Comparison of ENCODE assay signal across 9 mouse cellular contexts in genomic region chr8:122830349-122831061, GRCm38 (mm10). TPM values are rescaled to one million over a fixed set of nuclear protein-coding genes. Genes with fewer than 3 reads are reported as not detected.
DNase-seq lines count a peak whose midpoint lies in the region; ATAC-seq and TF ChIP-seq lines count a peak whose summit lies in the region.
"Had no signal": no experiment of that assay in that cellular context is flagged by ENCODE, and none has a peak within 500 bp of the region (broad histone marks: within the 10 kb centered on the region; RNA-seq: fewer than 3 reads in every experiment).

No protein-coding gene starts in this region.

- TF ChIP-seq POLR2A in thymus, adult 2 months (IDR thresholded peaks at IDR 0.05; ENCODE audit: control insufficient read depth, extremely low read depth, insufficient read depth, low read length, poor library complexity) = no peak

- TF ChIP-seq CTCF in E14TG2a.4 (conservative IDR thresholded peaks at IDR 0.05; ENCODE audit: low read length) = peak; percentile 97
- peak; percentile 98 for TF ChIP-seq CTCF in layer of hippocampus, adult 2 months (conservative IDR thresholded peaks at IDR 0.05)
- TF ChIP-seq CTCF in lung, embryonic 14.5 days (IDR thresholded peaks at IDR 0.05; ENCODE audit: low read depth) = peak; percentile 99
- TF ChIP-seq CTCF in thymus, adult 2 months (IDR thresholded peaks at IDR 0.05; ENCODE audit: borderline replicate concordance, control insufficient read depth, extremely low read depth, insufficient read depth, low read length, poor library complexity) = peak; percentile 94

- no peak overlapping the region for H3K9ac ChIP-seq in forebrain, embryonic 14.5 days (ENCODE audit: low read length)
- H3K9ac ChIP-seq in lung, embryonic 14.5 days = no peak overlapping the region
- H3K9ac ChIP-seq: heart, embryonic 13.5 days had no signal

- peaks cover 11% of the 10 kb centered on the region for H3K4me1 ChIP-seq in E14TG2a.4 (replicated peaks; ENCODE audit: low read depth, low read length)
- no peaks in the 10 kb centered on the region for H3K4me1 ChIP-seq in forebrain, embryonic 14.5 days (ENCODE audit: control insufficient read depth, insufficient read depth, low read length)
- no peaks in the 10 kb centered on the region for H3K4me1 ChIP-seq in lung, embryonic 14.5 days (ENCODE audit: insufficient read depth)
- peaks cover 21% of the 10 kb centered on the region for H3K4me1 ChIP-seq in thymus, adult 2 months (replicated peaks; ENCODE audit: control insufficient read depth, insufficient read depth, low read length)
- H3K4me1 ChIP-seq: heart, embryonic 13.5 days had no signal

- ATAC-seq in forebrain, embryonic 14.5 days = peak; percentile 85
- ATAC-seq in lung, embryonic 14.5 days (ENCODE audit: insufficient read depth) = peak; percentile 67; the same call in 1 of the 2 replicates

- H3K36me3 ChIP-seq in E14TG2a.4 (ENCODE audit: insufficient read depth, low read length) = no peaks in the 10 kb centered on the region
- no peaks in the 10 kb centered on the region for H3K36me3 ChIP-seq in forebrain, embryonic 14.5 days (ENCODE audit: control insufficient read depth, insufficient read depth, low read length)
- no peaks in the 10 kb centered on the region for H3K36me3 ChIP-seq in lung, embryonic 14.5 days (ENCODE audit: insufficient read depth)
- no peaks in the 10 kb centered on the region for H3K36me3 ChIP-seq in thymus, adult 2 months (ENCODE audit: control insufficient read depth, insufficient read depth, low read length)
- H3K36me3 ChIP-seq: heart, embryonic 13.5 days had no signal

- H3K27ac ChIP-seq in forebrain, embryonic 14.5 days (ENCODE audit: low read depth, low read length) = no peak overlapping the region
- no peak overlapping the region for H3K27ac ChIP-seq in layer of hippocampus, adult 2 months
- no peak overlapping the region for H3K27ac ChIP-seq in lung, embryonic 14.5 days (ENCODE audit: low read depth)
- H3K27ac ChIP-seq in thymus, adult 2 months (ENCODE audit: control insufficient read depth, insufficient read depth, low read length) = no peak overlapping the region
- H3K27ac ChIP-seq: heart, embryonic 13.5 days had no signal

- H3K4me3 ChIP-seq in E14TG2a.4 (replicated peaks; ENCODE audit: low read length) = no peak overlapping the region
- H3K4me3 ChIP-seq in forebrain, embryonic 14.5 days (ENCODE audit: low read depth, low read length) = no peak overlapping the region
- no peak overlapping the region for H3K4me3 ChIP-seq in layer of hippocampus, adult 2 months
- no peak overlapping the region for H3K4me3 ChIP-seq in lung, embryonic 14.5 days (ENCODE audit: low read depth, low read length)
- no peak overlapping the region for H3K4me3 ChIP-seq in thymus, adult 2 months (ENCODE audit: control insufficient read depth, insufficient read depth, low read length)
- H3K4me3 ChIP-seq: heart, embryonic 13.5 days had no signal

- no peak overlapping the region for H3K4me2 ChIP-seq in forebrain, embryonic 14.5 days (ENCODE audit: low read length)
- H3K4me2 ChIP-seq in lung, embryonic 14.5 days = no peak overlapping the region
- H3K4me2 ChIP-seq: heart, embryonic 13.5 days had no signal

- H3K9me3 ChIP-seq in E14TG2a.4 (ENCODE audit: low read length) = no peaks in the 10 kb centered on the region
- H3K9me3 ChIP-seq in forebrain, embryonic 14.5 days (replicated peaks; ENCODE audit: control insufficient read depth, low read length) = no peaks in the 10 kb centered on the region
- H3K9me3 ChIP-seq in lung, embryonic 14.5 days (ENCODE audit: low read depth, low read length) = no peaks in the 10 kb centered on the region
- H3K9me3 ChIP-seq: heart, embryonic 13.5 days had no signal

- peak; percentile 86 for DNase-seq in c-Kit-positive CD71-positive TER-119-positive erythroid progenitor cells, embryonic 14.5 days (ENCODE audit: low spot score)
- peak; percentile 88 for DNase-seq in forebrain, embryonic 14.5 days (ENCODE audit: low spot score)
- DNase-seq in heart, postnatal 4 days = peak; percentile 96
- DNase-seq in layer of hippocampus, adult 2 months (ENCODE audit: low spot score in 2 of 2) = peak; percentile 87 to 98
- peak; percentile 93 for DNase-seq in lung, embryonic 14.5 days
- peak; percentile 61 for DNase-seq in ovary, adult 18-20 months (ENCODE audit: low spot score)
- DNase-seq in thymus, adult 2 months = peak; percentile 98

- WGBS in forebrain, embryonic 14.5 days = 44% methylated on average over 8 of the region's 8 CpGs
- WGBS in lung, embryonic 14.5 days = 42% methylated on average over 8 of the region's 8 CpGs
- 45% methylated on average over 8 of the region's 8 CpGs for WGBS in thymus, adult 2 months

- H3K27me3 ChIP-seq in E14TG2a.4 (ENCODE audit: insufficient read depth, low read length) = peaks cover 3% of the 10 kb centered on the region; the same call in 1 of the 2 replicates
- no peaks in the 10 kb centered on the region for H3K27me3 ChIP-seq in forebrain, embryonic 14.5 days (replicated peaks; ENCODE audit: control insufficient read depth, insufficient read depth, low read length)
- no peaks in the 10 kb centered on the region for H3K27me3 ChIP-seq in lung, embryonic 14.5 days (ENCODE audit: insufficient read depth, low read length)
- no peaks in the 10 kb centered on the region for H3K27me3 ChIP-seq in thymus, adult 2 months (ENCODE audit: control insufficient read depth, insufficient read depth, low read length)

RNA-seq across cellular contexts. Expression of gene Cdh15, which starts 17.3 kb away (rescaled TPM):
- polyA plus RNA-seq in forebrain, embryonic 14.5 days (2014; fragmentation: Nextera tagmentation; extraction: Ambion mirVana) = 0.69 and 1.4 TPM in 2 replicates
- under 1 TPM in 1 of 2 experiments, not detected in 1; 0.16 TPM for total RNA-seq in heart, postnatal 4 days (2021)
- under 1 TPM; 0.93 to 1.00 TPM for total RNA-seq in layer of hippocampus, adult 2 months (2021)
- 0.07 TPM in 1 of 2 replicates, not detected in the other for polyA plus RNA-seq in lung, embryonic 14.5 days (2014; fragmentation: Nextera tagmentation; extraction: Ambion mirVana)
- 0.11 and 0.13 TPM in 2 replicates for polyA plus RNA-seq in thymus, adult 2 months (2012; rRNA removed)

RNA-seq across cellular contexts. Expression of gene Acsf3, which starts 55.2 kb away (rescaled TPM):
- polyA plus RNA-seq in forebrain, embryonic 14.5 days (2014; fragmentation: Nextera tagmentation; extraction: Ambion mirVana) = 13.7 and 15.8 TPM in 2 replicates
- 10 to 100 TPM; 23.8 to 24.9 TPM for total RNA-seq in heart, postnatal 4 days (2021)
- total RNA-seq in layer of hippocampus, adult 2 months (2021) = 10 to 100 TPM; 19.2 to 21.7 TPM
- 14.8 and 17.7 TPM in 2 replicates for polyA plus RNA-seq in lung, embryonic 14.5 days (2014; fragmentation: Nextera tagmentation; extraction: Ambion mirVana)
- 17.5 and 19.6 TPM in 2 replicates for polyA plus RNA-seq in thymus, adult 2 months (2012; rRNA removed)
